Mouse (Mus musculus) CH12F3 (cell line): ENCODE data around the gene Sgip1.

Source experiments
- in situ Hi-C: fragments of 300-500 bp; cut with MboI; formaldehyde crosslinking; loops from 2 replicates; pipeline ENCODE4 v1.14.3; 2020; ENCODE audit warnings: low sequenced_read_pairs

The Sgip1 gene

DNA sequence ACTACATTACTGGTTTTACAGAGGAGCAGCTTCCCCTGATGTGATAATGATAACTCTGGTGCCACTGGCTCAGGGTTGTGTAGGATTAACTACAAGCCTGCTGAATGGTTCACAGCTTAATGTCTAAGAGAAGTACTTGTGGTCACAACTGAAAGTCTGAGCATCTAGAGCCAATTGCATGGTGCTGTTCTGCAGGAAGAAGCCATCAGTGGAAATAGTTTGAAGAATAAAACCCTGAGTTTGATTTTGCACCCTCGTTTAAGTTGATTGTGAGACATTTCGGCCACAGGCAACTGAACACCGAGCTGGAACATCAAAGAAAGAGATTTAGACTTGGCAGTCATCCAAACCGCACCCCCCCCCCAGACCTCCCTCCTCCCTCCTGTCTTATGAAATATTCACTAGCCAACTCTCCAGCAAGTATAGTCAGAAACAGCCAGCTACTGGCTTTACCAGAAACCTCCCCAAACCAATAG is 265.9 kb downstream of the Sgip1 start:
- in situ Hi-C loops, result no loop called here

DNA sequence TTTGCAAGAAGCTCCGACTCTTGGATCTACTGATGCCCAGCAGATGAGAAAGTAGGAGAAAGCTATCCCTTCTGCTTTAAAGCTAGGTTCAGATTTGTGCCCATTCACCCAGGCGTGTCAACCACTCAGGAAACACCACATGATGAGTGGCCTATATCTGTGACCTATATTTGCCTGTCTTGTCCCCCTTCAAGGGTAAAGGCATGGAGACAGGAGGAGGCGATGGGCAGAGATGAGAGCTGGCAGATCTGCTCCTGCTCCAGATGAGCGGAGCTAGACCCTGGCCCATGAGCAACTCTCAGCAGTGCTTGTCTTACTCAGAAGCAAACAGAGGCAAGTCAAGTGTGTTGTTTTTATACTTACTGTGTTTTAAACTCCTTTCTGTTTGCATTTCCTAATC is 269.6 kb downstream of the Sgip1 start:
- in situ Hi-C loops, result no loop called here

DNA sequence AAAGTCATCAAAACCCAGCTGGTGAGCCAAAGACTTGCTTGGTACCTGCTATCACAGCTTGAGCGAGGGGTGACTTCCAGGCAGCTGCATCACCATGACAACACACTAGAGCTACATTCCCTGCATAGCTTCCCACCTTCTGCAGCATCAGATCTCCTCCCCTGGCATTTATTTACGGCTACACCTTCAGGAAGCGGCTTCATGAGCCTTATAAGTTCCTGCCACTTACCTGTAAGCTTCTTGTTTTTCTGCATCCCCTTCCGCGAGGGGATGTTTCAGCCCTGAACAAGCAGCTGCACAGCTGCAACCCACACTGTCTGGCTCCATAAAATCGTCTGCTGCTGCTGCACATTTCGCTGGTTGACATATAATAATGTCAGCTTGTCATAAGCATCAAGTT is 270.7 kb downstream of the Sgip1 start:
- in situ Hi-C loops, result no loop called here

DNA sequence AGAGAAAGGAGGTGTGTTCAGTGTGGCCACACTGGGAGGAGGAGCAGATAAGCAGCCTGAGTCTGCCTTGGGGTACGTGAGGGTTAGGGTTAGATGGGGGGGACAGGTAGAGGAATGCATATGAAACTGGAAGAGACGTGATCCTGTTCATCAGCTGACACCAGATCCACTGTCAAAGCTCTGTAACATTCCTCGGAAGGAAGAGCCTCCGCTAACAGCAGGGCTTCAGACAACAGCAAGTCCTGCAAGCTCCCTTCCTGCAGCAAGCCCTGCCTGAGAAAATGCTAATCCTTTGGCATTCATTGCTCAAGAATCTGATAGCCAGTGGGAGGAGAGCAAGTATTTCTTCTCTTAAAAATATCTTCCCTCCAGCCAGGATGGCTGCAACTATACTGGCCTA is 272.4 kb downstream of the Sgip1 start:
- in situ Hi-C loops, result no loop called here
